Mouse (Mus musculus): ENCODE results near the gene Grm6. TPM values are rescaled to one million over a fixed set of nuclear protein-coding genes. Genes with fewer than 3 reads are reported as not detected.

Gene Grm6
- polyA plus RNA-seq, 1 experiment from 2014 or later = 0.08 TPM

Other genes with a start within 250 kb of the Grm6 start
- 2.7 and 3.3 TPM in 2 replicates for gene Adamts2, start 248.6 kb upstream of the Grm6 start, polyA plus RNA-seq (2016; fragmentation: Nextera tagmentation; extraction: Ambion mirVana)
- 47.3 and 49.8 TPM in 2 replicates for gene Zfp354c, start 23.0 kb upstream of the Grm6 start, polyA plus RNA-seq (2016; fragmentation: Nextera tagmentation; extraction: Ambion mirVana)
- 1.1 and 1.5 TPM in 2 replicates for gene Zfp879, start 9.1 kb upstream of the Grm6 start, polyA plus RNA-seq (2016; fragmentation: Nextera tagmentation; extraction: Ambion mirVana)
- 12.3 and 14.7 TPM in 2 replicates for gene Zfp454, start 37.0 kb downstream of the Grm6 start, polyA plus RNA-seq (2016; fragmentation: Nextera tagmentation; extraction: Ambion mirVana)
- 32.6 and 33.0 TPM in 2 replicates for gene Zfp2, start 65.5 kb downstream of the Grm6 start, polyA plus RNA-seq (2016; fragmentation: Nextera tagmentation; extraction: Ambion mirVana)
- 2.0 and 2.5 TPM in 2 replicates for gene Zfp354b, start 80.9 kb downstream of the Grm6 start, polyA plus RNA-seq (2016; fragmentation: Nextera tagmentation; extraction: Ambion mirVana)
- not detected in 2 replicates for gene 4933414I15Rik, start 93.1 kb downstream of the Grm6 start, polyA plus RNA-seq (2016; fragmentation: Nextera tagmentation; extraction: Ambion mirVana)
- not detected in 2 replicates for gene Prop1, start 103.1 kb downstream of the Grm6 start, polyA plus RNA-seq (2016; fragmentation: Nextera tagmentation; extraction: Ambion mirVana)
- not detected in 2 replicates for gene Olfr1378, start 115.8 kb downstream of the Grm6 start, polyA plus RNA-seq (2016; fragmentation: Nextera tagmentation; extraction: Ambion mirVana)
- gene Olfr1377, start 131.3 kb downstream of the Grm6 start, polyA plus RNA-seq (2016; fragmentation: Nextera tagmentation; extraction: Ambion mirVana) = not detected in 2 replicates
- gene Olfr51, start 152.9 kb downstream of the Grm6 start, polyA plus RNA-seq (2016; fragmentation: Nextera tagmentation; extraction: Ambion mirVana) = not detected in 2 replicates
- not detected in 2 replicates for gene Olfr54, start 163.6 kb downstream of the Grm6 start, polyA plus RNA-seq (2016; fragmentation: Nextera tagmentation; extraction: Ambion mirVana)
- not detected in 2 replicates for gene Olfr1375, start 197.4 kb downstream of the Grm6 start, polyA plus RNA-seq (2016; fragmentation: Nextera tagmentation; extraction: Ambion mirVana)
- gene Zfp354a, start 208.6 kb downstream of the Grm6 start, polyA plus RNA-seq (2016; fragmentation: Nextera tagmentation; extraction: Ambion mirVana) = 10.1 and 10.9 TPM in 2 replicates

Data from neural tube, embryonic 12.5 days (tissue).